Mouse (Mus musculus): ENCODE measurements around the gene 1110059E24Rik. TPM values are rescaled to one million over a fixed set of nuclear protein-coding genes. Genes with fewer than 3 reads are reported as not detected.
A peak's percentile ranks its signal among the peaks of the same experiment; 100 is the strongest.

Gene 1110059E24Rik
- polyA plus RNA-seq, 1 experiment: 17.1 TPM

- H3K4me3 ChIP-seq (ENCODE audit: insufficient read depth, poor library complexity, severe bottlenecking): no peak overlapping the region
- no peak overlapping the region for H3ac ChIP-seq (ENCODE audit: control insufficient read depth, insufficient read length, low read depth)
- H3K27me3 ChIP-seq (ENCODE audit: control insufficient read depth, insufficient read depth, insufficient read length): no peaks in the 10 kb centered on the region
- no peak for TF ChIP-seq USF1 (IDR thresholded peaks at IDR 0.05; ENCODE audit: low read depth)
- TF ChIP-seq CTCF (IDR thresholded peaks at IDR 0.05; ENCODE audit: control insufficient read depth, insufficient read depth, insufficient read length): no peak
- peak; percentile 36 for TF ChIP-seq CEBPB (IDR thresholded peaks at IDR 0.05; ENCODE audit: low read depth)
- peaks cover 93% of the 10 kb centered on the region for H3K79me2 ChIP-seq (ENCODE audit: control insufficient read depth, insufficient read depth)
- H3K36me3 ChIP-seq (ENCODE audit: control insufficient read depth, insufficient read depth): peaks cover 4% of the 10 kb centered on the region
- H3K79me3 ChIP-seq (ENCODE audit: low read depth): peaks cover 85% of the 10 kb centered on the region
These were observed 11.1 kb upstream of the 1110059E24Rik start for GRCm38 (mm10) chr19:21663756-21664456.

DNA sequence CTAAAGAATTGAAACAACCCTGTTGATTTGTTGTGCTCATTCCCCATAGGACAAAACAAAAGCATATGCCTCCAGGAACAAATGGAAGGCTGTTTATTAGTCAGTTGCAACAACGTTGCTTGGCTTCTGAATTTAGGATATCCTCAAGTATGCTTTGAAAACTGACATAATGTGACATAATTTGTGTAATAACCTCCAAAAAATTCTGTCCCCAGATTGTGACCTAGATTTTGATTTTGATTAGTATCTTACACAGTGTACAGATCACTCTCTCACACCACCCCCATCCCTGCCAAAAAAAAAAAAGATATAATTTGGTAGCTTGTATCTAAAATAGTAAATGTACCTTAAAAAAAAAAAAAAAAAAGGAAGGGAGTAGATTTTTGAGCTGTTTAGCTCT is 8.0 kb upstream of the 1110059E24Rik start:
- no peaks in the 10 kb centered on the region for H3K27me3 ChIP-seq (ENCODE audit: control insufficient read depth, insufficient read depth, insufficient read length)
- peaks cover 10% of the 10 kb centered on the region for H3K36me3 ChIP-seq (ENCODE audit: control insufficient read depth, insufficient read depth)
- H3ac ChIP-seq (ENCODE audit: control insufficient read depth, insufficient read length, low read depth): no peak overlapping the region
- TF ChIP-seq MAX (IDR thresholded peaks at IDR 0.05) (no peak), CEBPB (IDR thresholded peaks at IDR 0.05; ENCODE audit: low read depth) (no peak), MYOG (IDR thresholded peaks at IDR 0.05; ENCODE audit: control insufficient read depth, extremely low read depth, insufficient read length) (no peak), CTCF (IDR thresholded peaks at IDR 0.05; ENCODE audit: control insufficient read depth, insufficient read depth, insufficient read length) (no peak), USF1 (IDR thresholded peaks at IDR 0.05; ENCODE audit: low read depth) (no peak), FOSL1 (IDR thresholded peaks at IDR 0.05; ENCODE audit: insufficient read depth, low read length, poor library complexity, severe bottlenecking) (no peak), MYOD1 (IDR thresholded peaks at IDR 0.05; ENCODE audit: control insufficient read depth, insufficient read length, low read depth) (no peak)
- H3K79me3 ChIP-seq (ENCODE audit: low read depth): peaks cover 95% of the 10 kb centered on the region
- no peak overlapping the region for H3K4me3 ChIP-seq (ENCODE audit: insufficient read depth, poor library complexity, severe bottlenecking)
- peaks cover 100% of the 10 kb centered on the region for H3K79me2 ChIP-seq (ENCODE audit: control insufficient read depth, insufficient read depth)

- peak overlapping the region; percentile 80 for H3K4me3 ChIP-seq (ENCODE audit: insufficient read depth, poor library complexity, severe bottlenecking)
- no peak overlapping the region for H3ac ChIP-seq (ENCODE audit: control insufficient read depth, insufficient read length, low read depth)
- H3K79me3 ChIP-seq (ENCODE audit: low read depth): peaks cover 83% of the 10 kb centered on the region
- H3K36me3 ChIP-seq (ENCODE audit: control insufficient read depth, insufficient read depth): peaks cover 10% of the 10 kb centered on the region
- no peaks in the 10 kb centered on the region for H3K27me3 ChIP-seq (ENCODE audit: control insufficient read depth, insufficient read depth, insufficient read length)
- TF ChIP-seq MYOD1 (IDR thresholded peaks at IDR 0.05; ENCODE audit: control insufficient read depth, insufficient read length, low read depth): no peak
- TF ChIP-seq CEBPB (IDR thresholded peaks at IDR 0.05; ENCODE audit: low read depth): no peak
- TF ChIP-seq MYOG (IDR thresholded peaks at IDR 0.05; ENCODE audit: control insufficient read depth, extremely low read depth, insufficient read length): no peak
- TF ChIP-seq MAX (IDR thresholded peaks at IDR 0.05): no peak
- no peak for TF ChIP-seq FOSL1 (IDR thresholded peaks at IDR 0.05; ENCODE audit: insufficient read depth, low read length, poor library complexity, severe bottlenecking)
- TF ChIP-seq CTCF (IDR thresholded peaks at IDR 0.05; ENCODE audit: control insufficient read depth, insufficient read depth, insufficient read length): no peak
- TF ChIP-seq USF1 (IDR thresholded peaks at IDR 0.05; ENCODE audit: low read depth): no peak
- peaks cover 92% of the 10 kb centered on the region for H3K79me2 ChIP-seq (ENCODE audit: control insufficient read depth, insufficient read depth)
These were observed 2.0 kb upstream of the 1110059E24Rik start for GRCm38 (mm10) chr19:21654788-21655187.

DNA sequence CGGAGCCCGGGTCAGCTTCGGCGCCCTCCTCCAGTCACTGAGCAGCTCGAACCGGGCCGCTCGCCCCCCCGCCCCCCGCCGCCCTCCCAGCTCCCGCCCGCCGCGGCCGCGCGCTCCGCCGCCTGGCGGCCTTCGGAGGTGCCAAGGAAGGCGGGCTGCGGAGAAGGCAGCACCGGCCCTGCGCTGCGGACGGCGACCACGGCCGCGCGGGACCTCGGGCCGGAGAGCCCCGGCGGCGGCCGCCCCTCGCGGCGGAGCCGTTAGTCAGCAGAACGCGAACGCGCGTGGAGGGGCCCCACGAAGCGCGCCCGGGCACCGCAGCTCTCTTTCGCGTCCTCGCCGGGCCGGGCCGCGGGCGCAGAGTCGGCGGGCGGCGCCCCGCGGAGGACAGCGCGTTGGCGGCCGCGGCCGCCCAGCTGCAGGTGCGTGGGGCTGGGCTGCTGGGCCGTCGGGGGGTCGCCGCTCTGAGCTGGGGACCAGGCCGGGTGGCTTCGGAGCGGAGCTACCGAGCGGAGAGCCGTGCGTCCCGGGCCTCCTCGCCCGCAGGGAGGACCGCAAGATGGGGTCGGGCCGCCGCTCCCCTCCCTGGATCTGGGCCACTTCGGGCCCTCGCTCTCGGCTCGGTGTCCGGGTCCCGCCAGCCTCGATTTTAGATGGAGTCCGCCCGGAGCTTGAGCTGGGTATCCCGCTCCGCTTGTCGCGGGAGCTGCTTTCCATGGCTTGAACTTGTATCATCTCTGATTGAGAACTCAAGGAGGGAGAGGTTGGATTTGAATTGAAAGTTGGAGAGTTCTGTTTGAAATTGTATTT is 601 bp upstream of the 1110059E24Rik start, which contains the start of gene Abhd17b:
Gene Abhd17b, plus strand, starts transcription at position 14 of the 810 bp plus-strand sequence.
- Histone ChIP-seq H3ac (ENCODE audit: control insufficient read depth, insufficient read length, low read depth) (peak within 1 kb of the TSS; percentile 64), H3K79me3 (ENCODE audit: low read depth) (peaks cover 80% of the 10 kb centered on the region), H3K79me2 (ENCODE audit: control insufficient read depth, insufficient read depth) (peaks cover 92% of the 10 kb centered on the region), H3K36me3 (ENCODE audit: control insufficient read depth, insufficient read depth) (peaks cover 13% of the 10 kb centered on the region), H3K27me3 (ENCODE audit: control insufficient read depth, insufficient read depth, insufficient read length) (no peaks in the 10 kb centered on the region), H3K4me3 (ENCODE audit: insufficient read depth, poor library complexity, severe bottlenecking) (peak within 1 kb of the TSS; percentile 81)
- TF ChIP-seq CTCF (IDR thresholded peaks at IDR 0.05; ENCODE audit: control insufficient read depth, insufficient read depth, insufficient read length): peak; percentile 34
- TF ChIP-seq USF1 (IDR thresholded peaks at IDR 0.05; ENCODE audit: low read depth): no peak

DNA sequence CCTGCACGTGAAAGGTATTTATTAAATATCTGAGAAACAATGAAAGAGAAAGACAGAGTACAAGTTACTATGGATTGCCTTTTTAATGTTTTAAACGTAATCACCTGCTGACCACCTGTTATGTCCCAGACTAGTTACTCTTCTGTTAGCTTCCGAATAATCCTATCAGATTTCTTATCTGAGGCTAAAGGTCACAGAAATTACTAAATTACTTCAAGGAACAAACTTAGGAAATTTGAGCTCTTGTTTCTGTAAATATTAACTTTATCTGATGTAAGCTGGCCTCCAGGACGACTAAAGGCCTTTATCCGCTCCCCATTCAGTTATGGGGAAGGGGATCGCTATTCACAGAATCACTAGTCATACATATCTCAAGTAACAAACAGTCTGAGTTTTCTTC is 1.1 kb downstream of the 1110059E24Rik start:
- Histone ChIP-seq H3K4me3 (ENCODE audit: insufficient read depth, poor library complexity, severe bottlenecking) (peak overlapping the region; percentile 81), H3K79me3 (ENCODE audit: low read depth) (peaks cover 79% of the 10 kb centered on the region), H3ac (ENCODE audit: control insufficient read depth, insufficient read length, low read depth) (peak overlapping the region; percentile 64), H3K36me3 (ENCODE audit: control insufficient read depth, insufficient read depth) (peaks cover 7% of the 10 kb centered on the region), H3K79me2 (ENCODE audit: control insufficient read depth, insufficient read depth) (peaks cover 92% of the 10 kb centered on the region), H3K27me3 (ENCODE audit: control insufficient read depth, insufficient read depth, insufficient read length) (no peaks in the 10 kb centered on the region)
- TF ChIP-seq CTCF (IDR thresholded peaks at IDR 0.05; ENCODE audit: control insufficient read depth, insufficient read depth, insufficient read length) (no peak), FOSL1 (IDR thresholded peaks at IDR 0.05; ENCODE audit: insufficient read depth, low read length, poor library complexity, severe bottlenecking) (no peak), MYOD1 (IDR thresholded peaks at IDR 0.05; ENCODE audit: control insufficient read depth, insufficient read length, low read depth) (no peak), MAX (IDR thresholded peaks at IDR 0.05) (no peak), MYOG (IDR thresholded peaks at IDR 0.05; ENCODE audit: control insufficient read depth, extremely low read depth, insufficient read length) (no peak), USF1 (IDR thresholded peaks at IDR 0.05; ENCODE audit: low read depth) (no peak), CEBPB (IDR thresholded peaks at IDR 0.05; ENCODE audit: low read depth) (no peak)
